Mouse (Mus musculus): ENCODE measurements around the gene Gm7903. TPM values are rescaled to one million over a fixed set of nuclear protein-coding genes. Genes with fewer than 3 reads are reported as not detected.
"Not testable (repeated sequence)": the region's sequence is repeated elsewhere in the genome, so short reads cannot be mapped to it uniquely, and the experiment has no call there.

The Gm7903 gene
- total RNA-seq (2021): not detected
- not detected in 2 replicates for polyA plus RNA-seq (2012; rRNA removed)
- long read RNA-seq: 0 reads

DNA sequence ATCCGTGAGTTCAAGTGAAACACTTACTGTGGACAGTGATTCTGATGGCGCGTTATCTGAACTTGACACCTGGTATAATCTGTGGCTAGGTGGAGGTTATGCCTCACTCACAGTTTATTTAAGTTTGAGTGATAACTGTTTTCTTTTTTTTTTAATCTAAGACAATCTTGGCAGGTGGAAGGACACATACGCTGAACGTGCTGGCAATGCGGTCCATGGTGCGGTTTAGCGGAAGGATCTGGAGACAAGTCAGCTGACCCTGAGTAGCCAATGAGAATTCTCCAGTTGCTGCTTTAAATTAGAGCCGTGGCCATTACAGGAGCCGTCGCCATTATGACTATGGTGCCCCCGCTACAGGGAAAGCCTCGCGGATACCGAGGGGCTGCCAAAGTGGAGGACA lies at the start of gene Gm7903:
Gm7903 (plus strand) TSS at position 301 of the 400 bp plus-strand sequence.
- DNase-seq: not testable (repeated sequence)

DNA sequence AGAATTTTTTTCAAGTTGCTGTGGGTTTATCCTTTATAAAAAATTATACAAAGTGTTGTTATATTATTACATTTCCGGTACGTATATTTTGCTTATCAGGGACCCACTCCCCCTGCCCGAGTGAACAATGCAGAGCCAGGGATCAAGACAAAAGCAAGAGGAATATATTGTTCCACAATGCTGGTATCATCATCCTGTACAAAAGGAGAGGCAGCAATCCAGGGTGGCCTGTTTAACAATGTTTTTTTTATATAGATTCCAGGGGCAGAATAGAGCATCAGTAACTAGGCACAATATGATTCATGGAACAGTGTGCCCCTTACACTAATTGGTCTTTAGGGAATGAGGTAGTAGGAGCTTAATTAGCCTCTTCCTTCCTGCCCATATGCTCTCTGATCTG lies 30.1 kb upstream of the Gm7903 start:
- DNase-seq: not testable (repeated sequence)

GRCm38 (mm10) chrX:135421203-135421602 lies 12.4 kb upstream of the Gm7903 start:
- DNase-seq: not testable (repeated sequence)

DNA sequence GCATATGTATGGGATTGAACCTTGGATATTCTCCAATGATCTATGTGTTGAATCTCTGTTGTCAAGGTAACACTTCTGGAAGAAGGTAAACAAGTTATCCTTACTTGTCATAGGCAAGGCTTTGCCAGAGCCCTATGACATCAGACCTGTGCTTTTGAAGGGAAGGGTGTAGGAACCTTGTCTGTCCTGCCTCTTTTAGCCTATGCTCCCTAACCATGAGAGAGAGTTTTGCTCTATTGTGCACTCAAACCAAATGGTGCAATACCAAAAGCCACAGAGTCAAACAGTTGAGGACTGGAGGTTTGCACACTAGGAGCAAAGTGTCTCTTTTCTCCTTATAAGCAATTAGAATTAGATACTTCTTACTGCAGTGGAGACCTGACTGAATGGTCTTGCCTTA lies 11.8 kb upstream of the Gm7903 start:
- DNase-seq: not testable (repeated sequence)

GRCm38 (mm10) chrX:135422473-135422872 lies 11.2 kb upstream of the Gm7903 start:
- DNase-seq: not testable (repeated sequence)

DNA sequence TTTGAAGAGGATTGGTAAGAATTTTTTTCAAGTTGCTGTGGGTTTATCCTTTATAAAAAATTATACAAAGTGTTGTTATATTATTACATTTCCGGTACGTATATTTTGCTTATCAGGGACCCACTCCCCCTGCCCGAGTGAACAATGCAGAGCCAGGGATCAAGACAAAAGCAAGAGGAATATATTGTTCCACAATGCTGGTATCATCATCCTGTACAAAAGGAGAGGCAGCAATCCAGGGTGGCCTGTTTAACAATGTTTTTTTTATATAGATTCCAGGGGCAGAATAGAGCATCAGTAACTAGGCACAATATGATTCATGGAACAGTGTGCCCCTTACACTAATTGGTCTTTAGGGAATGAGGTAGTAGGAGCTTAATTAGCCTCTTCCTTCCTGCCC lies 30.5 kb downstream of the Gm7903 start:
- DNase-seq: not testable (repeated sequence)

DNA sequence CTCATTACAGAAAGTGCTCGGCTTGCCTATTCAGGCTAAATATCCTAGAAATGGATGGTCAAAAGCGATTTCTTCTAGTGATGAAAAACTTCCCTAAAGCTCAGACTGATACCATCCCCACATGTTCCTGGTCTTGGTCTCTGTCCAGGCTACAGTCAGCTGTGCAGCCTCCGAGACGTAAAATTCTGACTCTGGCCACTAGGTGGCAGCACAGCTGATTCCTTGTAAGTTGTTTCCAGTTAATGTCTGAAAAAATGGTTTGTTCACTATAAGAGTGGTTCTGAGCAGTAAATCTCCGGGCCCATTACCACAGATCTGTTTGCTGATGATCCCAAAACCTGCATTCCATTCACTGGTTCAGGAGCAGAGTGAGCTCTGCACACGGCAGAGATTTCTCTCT lies 48.3 kb downstream of the Gm7903 start:
- not testable (repeated sequence) for DNase-seq

DNA sequence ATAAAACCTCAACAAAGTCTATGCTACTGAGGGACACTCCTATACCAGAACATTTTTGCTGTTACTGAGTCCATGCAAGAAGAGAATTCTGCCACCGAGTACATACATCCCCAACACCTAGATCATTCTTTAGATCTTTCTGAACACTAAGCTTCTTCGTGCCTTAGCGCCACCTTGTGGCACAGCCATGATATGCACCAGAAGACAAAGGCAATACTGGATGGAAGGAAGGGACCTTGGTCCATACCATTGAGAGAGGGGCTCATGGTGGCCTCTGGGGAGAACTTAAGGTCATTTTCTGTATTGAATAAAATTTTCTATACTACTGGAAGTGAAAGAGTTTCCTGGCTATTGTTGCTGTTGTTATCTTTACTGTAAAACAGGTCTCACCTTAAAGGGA lies 49.5 kb downstream of the Gm7903 start:
- DNase-seq: not testable (repeated sequence)

Other genes starting within 250 kb of the Gm7903 start
- 1 to 10 TPM; 3.1 to 3.6 TPM for gene Tceal6, start 223.1 kb upstream of the Gm7903 start, total RNA-seq (2021)
- 0.55 and 0.73 TPM in 2 replicates for gene Tceal6, start 223.1 kb upstream of the Gm7903 start, polyA plus RNA-seq (2012; rRNA removed)
- gene Pramel3, start 131.5 kb upstream of the Gm7903 start, total RNA-seq (2021): not detected
- not detected in 2 replicates for gene Pramel3, start 131.5 kb upstream of the Gm7903 start, polyA plus RNA-seq (2012; rRNA removed)
- gene Gm5128, start 60.6 kb upstream of the Gm7903 start, total RNA-seq (2021): not detected
- gene Gm5128, start 60.6 kb upstream of the Gm7903 start, polyA plus RNA-seq (2012; rRNA removed): not detected in 2 replicates
- gene AV320801, start 60.8 kb downstream of the Gm7903 start, total RNA-seq (2021): not detected
- gene AV320801, start 60.8 kb downstream of the Gm7903 start, polyA plus RNA-seq (2012; rRNA removed): not detected in 2 replicates
- not detected for gene Nxf7, start 164.9 kb downstream of the Gm7903 start, total RNA-seq (2021)
- gene Nxf7, start 164.9 kb downstream of the Gm7903 start, polyA plus RNA-seq (2012; rRNA removed): not detected in 2 replicates
- gene Prame, start 193.9 kb downstream of the Gm7903 start, total RNA-seq (2021): not detected
- gene Prame, start 193.9 kb downstream of the Gm7903 start, polyA plus RNA-seq (2012; rRNA removed): not detected in 2 replicates